Mouse (Mus musculus): ENCODE data around the gene Tlx1. TPM values are rescaled to one million over a fixed set of nuclear protein-coding genes. Genes with fewer than 3 reads are reported as not detected.

Gene Tlx1
- polyA plus RNA-seq, 1 experiment from 2014 or later, result not detected

GRCm38 (mm10) chr19:45151361-45152182, 1.1 kb downstream of the Tlx1 start:
- TF ChIP-seq EP300 (IDR thresholded peaks at IDR 0.05), result no peak
- no peak for TF ChIP-seq CTCF (IDR thresholded peaks at IDR 0.05)
- peaks cover 93% of the 10 kb centered on the region for H3K27me3 ChIP-seq (replicated peaks; ENCODE audit: insufficient read depth, low read length)
- WGBS, result 4% methylated on average over 33 of the region's 36 CpGs
- 0 out of 2 replicates have a peak overlapping the region, but pooled peaks have one; percentile 12 for H3K4me2 ChIP-seq (replicated peaks; ENCODE audit: low read depth, low read length)
- no peak overlapping the region for H3K27ac ChIP-seq (ENCODE audit: low read length)
- no peak for DNase-seq (ENCODE audit: low spot score)
- H3K4me3 ChIP-seq (ENCODE audit: low read depth, low read length), result no peak overlapping the region; the same call in 1 of the 2 replicates
- no peaks in the 10 kb centered on the region for H3K36me3 ChIP-seq (ENCODE audit: insufficient read depth, low read length)
- no peaks in the 10 kb centered on the region; the same call in 1 of the 2 replicates for H3K4me1 ChIP-seq (ENCODE audit: insufficient read depth, low read depth, low read length)
- no peaks in the 10 kb centered on the region for H3K9me3 ChIP-seq (ENCODE audit: low read length)
- no peak for ATAC-seq
- no peak overlapping the region for H3K9ac ChIP-seq (replicated peaks; ENCODE audit: low read depth)

DNA sequence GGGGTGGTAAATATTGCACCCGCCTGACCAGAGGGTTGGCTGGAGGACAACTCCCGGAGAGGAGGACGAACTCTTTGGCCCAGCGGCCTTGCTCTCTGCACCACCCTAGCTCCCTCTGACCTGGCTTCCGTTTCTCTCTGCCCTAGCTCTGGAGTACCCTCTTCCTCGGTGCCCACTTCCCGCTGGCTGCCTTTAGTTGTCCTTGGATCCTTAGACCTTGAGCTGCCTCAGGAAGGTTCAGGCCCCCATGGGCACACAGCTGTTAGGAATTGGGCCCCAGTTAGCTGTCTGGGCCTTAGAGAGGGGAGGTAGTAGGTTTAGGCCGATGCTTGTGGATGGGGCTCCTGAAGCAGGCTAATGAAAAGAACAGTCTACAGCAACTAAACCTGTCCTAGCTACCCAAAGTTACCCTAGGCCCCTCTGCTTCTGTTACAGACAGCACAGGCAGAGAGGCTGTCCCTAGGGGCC, 1.7 kb downstream of the Tlx1 start:
- Histone ChIP-seq H3K4me2 (replicated peaks; ENCODE audit: low read depth, low read length) (no peak overlapping the region), H3K9me3 (ENCODE audit: low read length) (no peaks in the 10 kb centered on the region), H3K36me3 (ENCODE audit: insufficient read depth, low read length) (no peaks in the 10 kb centered on the region), H3K27ac (ENCODE audit: low read length) (no peak overlapping the region), H3K4me3 (ENCODE audit: low read depth, low read length) (no peak overlapping the region; the same call in 1 of the 2 replicates), H3K4me1 (ENCODE audit: insufficient read depth, low read depth, low read length) (no peaks in the 10 kb centered on the region; the same call in 1 of the 2 replicates), H3K9ac (replicated peaks; ENCODE audit: low read depth) (no peak overlapping the region), H3K27me3 (replicated peaks; ENCODE audit: insufficient read depth, low read length) (peaks cover 93% of the 10 kb centered on the region)
- 9% methylated on average over 8 of the region's 8 CpGs for WGBS
- no peak for ATAC-seq
- TF ChIP-seq EP300 (IDR thresholded peaks at IDR 0.05) (no peak), CTCF (IDR thresholded peaks at IDR 0.05) (no peak)
- DNase-seq (ENCODE audit: low spot score), result no peak

DNA sequence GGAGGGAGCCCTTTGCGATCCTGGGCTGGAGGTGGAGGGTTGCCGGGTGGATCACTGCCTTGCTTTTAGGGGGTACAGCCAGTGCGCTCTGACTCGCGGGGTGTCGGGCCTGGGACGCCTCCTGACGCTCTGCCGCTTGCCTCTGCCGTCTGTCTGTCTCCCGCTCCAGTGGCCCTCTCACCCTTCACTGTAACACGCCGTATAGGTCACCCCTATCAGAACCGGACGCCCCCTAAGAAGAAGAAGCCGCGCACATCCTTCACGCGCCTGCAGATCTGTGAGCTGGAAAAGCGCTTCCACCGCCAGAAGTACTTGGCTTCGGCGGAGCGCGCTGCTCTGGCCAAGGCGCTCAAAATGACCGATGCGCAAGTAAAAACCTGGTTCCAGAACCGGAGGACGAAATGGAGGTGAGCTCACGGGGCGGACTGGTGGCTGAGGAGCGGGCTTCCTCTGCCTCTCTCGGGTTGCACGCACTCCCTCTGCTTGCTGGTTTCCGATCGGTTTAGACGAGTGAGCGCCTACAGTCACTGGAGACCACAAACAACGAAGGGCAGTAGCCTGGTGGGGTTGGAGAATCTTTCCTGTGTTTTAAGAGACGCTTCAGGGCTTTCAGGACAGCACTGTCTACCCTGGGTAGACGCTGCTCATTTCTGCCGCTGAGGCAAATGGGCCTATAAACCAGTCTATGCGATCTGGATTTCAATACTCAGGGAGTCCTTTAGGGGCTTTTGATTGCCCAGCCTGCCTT, 3.0 kb downstream of the Tlx1 start:
- Histone ChIP-seq H3K27me3 (replicated peaks; ENCODE audit: insufficient read depth, low read length) (peaks cover 93% of the 10 kb centered on the region), H3K27ac (ENCODE audit: low read length) (no peak overlapping the region), H3K4me1 (ENCODE audit: insufficient read depth, low read depth, low read length) (no peaks in the 10 kb centered on the region; the same call in 1 of the 2 replicates), H3K4me3 (ENCODE audit: low read depth, low read length) (no peak overlapping the region), H3K9me3 (ENCODE audit: low read length) (no peaks in the 10 kb centered on the region), H3K4me2 (replicated peaks; ENCODE audit: low read depth, low read length) (no peak overlapping the region), H3K36me3 (ENCODE audit: insufficient read depth, low read length) (no peaks in the 10 kb centered on the region), H3K9ac (replicated peaks; ENCODE audit: low read depth) (no peak overlapping the region)
- DNase-seq (ENCODE audit: low spot score) (no peak), ATAC-seq (no peak)
- WGBS, result 2% methylated on average over 44 of the region's 44 CpGs
- no peak for TF ChIP-seq EP300 (IDR thresholded peaks at IDR 0.05)
- TF ChIP-seq CTCF (IDR thresholded peaks at IDR 0.05), result no peak

GRCm38 (mm10) chr19:45154059-45154386, 3.5 kb downstream of the Tlx1 start:
- H3K36me3 ChIP-seq (ENCODE audit: insufficient read depth, low read length), result no peaks in the 10 kb centered on the region
- H3K9me3 ChIP-seq (ENCODE audit: low read length), result no peaks in the 10 kb centered on the region
- no peaks in the 10 kb centered on the region; the same call in 1 of the 2 replicates for H3K4me1 ChIP-seq (ENCODE audit: insufficient read depth, low read depth, low read length)
- H3K4me3 ChIP-seq (ENCODE audit: low read depth, low read length), result no peak overlapping the region
- ATAC-seq, result no peak
- DNase-seq (ENCODE audit: low spot score), result no peak
- no peak overlapping the region for H3K27ac ChIP-seq (ENCODE audit: low read length)
- WGBS, result 2% methylated on average over 20 of the region's 24 CpGs
- H3K27me3 ChIP-seq (replicated peaks; ENCODE audit: insufficient read depth, low read length), result peaks cover 95% of the 10 kb centered on the region
- no peak overlapping the region for H3K4me2 ChIP-seq (replicated peaks; ENCODE audit: low read depth, low read length)
- H3K9ac ChIP-seq (replicated peaks; ENCODE audit: low read depth), result no peak overlapping the region
- TF ChIP-seq EP300 (IDR thresholded peaks at IDR 0.05) (no peak), CTCF (IDR thresholded peaks at IDR 0.05) (no peak)

GRCm38 (mm10) chr19:45154521-45154920, 4.0 kb downstream of the Tlx1 start:
- no peak for TF ChIP-seq EP300 (IDR thresholded peaks at IDR 0.05)
- no peak for TF ChIP-seq CTCF (IDR thresholded peaks at IDR 0.05)
- no peak overlapping the region for H3K4me3 ChIP-seq (ENCODE audit: low read depth, low read length)
- no peaks in the 10 kb centered on the region for H3K36me3 ChIP-seq (ENCODE audit: insufficient read depth, low read length)
- under 1% methylated on average over 18 of the region's 18 CpGs for WGBS
- ATAC-seq, result no peak
- no peak for DNase-seq (ENCODE audit: low spot score)
- no peak overlapping the region for H3K27ac ChIP-seq (ENCODE audit: low read length)
- no peak overlapping the region for H3K4me2 ChIP-seq (replicated peaks; ENCODE audit: low read depth, low read length)
- peaks cover 96% of the 10 kb centered on the region for H3K27me3 ChIP-seq (replicated peaks; ENCODE audit: insufficient read depth, low read length)
- no peaks in the 10 kb centered on the region for H3K9me3 ChIP-seq (ENCODE audit: low read length)
- H3K9ac ChIP-seq (replicated peaks; ENCODE audit: low read depth), result no peak overlapping the region
- H3K4me1 ChIP-seq (ENCODE audit: insufficient read depth, low read depth, low read length), result no peaks in the 10 kb centered on the region; the same call in 1 of the 2 replicates

GRCm38 (mm10) chr19:45155141-45155790, 4.8 kb downstream of the Tlx1 start:
- WGBS, result 4% methylated on average over 15 of the region's 15 CpGs
- H3K4me1 ChIP-seq (ENCODE audit: insufficient read depth, low read depth, low read length), result no peaks in the 10 kb centered on the region; the same call in 1 of the 2 replicates
- no peaks in the 10 kb centered on the region for H3K9me3 ChIP-seq (ENCODE audit: low read length)
- TF ChIP-seq EP300 (IDR thresholded peaks at IDR 0.05) (no peak), CTCF (IDR thresholded peaks at IDR 0.05) (no peak)
- H3K36me3 ChIP-seq (ENCODE audit: insufficient read depth, low read length), result no peaks in the 10 kb centered on the region
- ATAC-seq (no peak), DNase-seq (ENCODE audit: low spot score) (no peak)
- peaks cover 96% of the 10 kb centered on the region for H3K27me3 ChIP-seq (replicated peaks; ENCODE audit: insufficient read depth, low read length)
- H3K4me3 ChIP-seq (ENCODE audit: low read depth, low read length), result no peak overlapping the region
- H3K9ac ChIP-seq (replicated peaks; ENCODE audit: low read depth), result no peak overlapping the region
- H3K4me2 ChIP-seq (replicated peaks; ENCODE audit: low read depth, low read length), result no peak overlapping the region
- no peak overlapping the region for H3K27ac ChIP-seq (ENCODE audit: low read length)

Data from lung, postnatal 0 days (tissue).